Mouse (Mus musculus) intestine, embryonic 14.5 days (tissue): ENCODE measurements around the gene Trappc13. TPM values are rescaled to one million over a fixed set of nuclear protein-coding genes. Genes with fewer than 3 reads are reported as not detected.

Source experiments
- ATAC-seq: fragments of 200-750 bp; cut with Nextera tagmentation; replicated peaks from 2 replicates; pipeline ENCODE4 v1.8.0; 2017; ENCODE audit warnings: low read depth, moderate number of reproducible peaks, moderate TSS enrichment, moderate library complexity; ENCODE audit not compliant: low FRiP score, low TSS enrichment
- DNase-seq: peaks from one replicate; pipeline ENCODE4 v3.0.0-alpha.2; 2018; ENCODE audit warnings: low spot score
- H3K27ac ChIP-seq: fragments of 300-500 bp; sonication (generic); 2 replicates; pipeline ENCODE4 v1.5.1; 2014; ENCODE audit warnings: low read depth, mild to moderate bottlenecking, control low read depth
- H3K27me3 ChIP-seq: fragments of 300-500 bp; sonication (generic); replicated peaks from 2 replicates; pipeline ENCODE4 v1.6.1; 2014; ENCODE audit warnings: low read length, control low read depth; ENCODE audit not compliant: control insufficient read depth, insufficient read depth
- H3K36me3 ChIP-seq: fragments of 300-500 bp; sonication (generic); 2 replicates; pipeline ENCODE4 v1.6.1; 2014; ENCODE audit warnings: low read length, control low read depth; ENCODE audit not compliant: control insufficient read depth, insufficient read depth
- H3K4me1 ChIP-seq: fragments of 300-500 bp; sonication (generic); replicated peaks from 2 replicates; pipeline ENCODE4 v1.6.1; 2014; ENCODE audit warnings: low read length, control low read depth, mixed read lengths; ENCODE audit not compliant: control insufficient read depth, insufficient read depth
- H3K4me2 ChIP-seq: fragments of 300-500 bp; sonication (generic); 2 replicates; pipeline ENCODE4 v1.6.1; 2014; ENCODE audit warnings: low read length
- H3K4me3 ChIP-seq: fragments of 300-500 bp; sonication (generic); 2 replicates; pipeline ENCODE4 v1.5.1; 2014; ENCODE audit warnings: low read depth, low read length, control low read depth, mixed read lengths
- H3K9ac ChIP-seq: fragments of 300-500 bp; sonication (generic); 2 replicates; pipeline ENCODE4 v1.6.1; 2014; ENCODE audit warnings: mild to moderate bottlenecking, low read length
- H3K9me3 ChIP-seq: fragments of 300-500 bp; sonication (generic); 2 replicates; pipeline ENCODE4 v1.6.1; 2016; ENCODE audit warnings: low read length, control low read depth; ENCODE audit not compliant: control insufficient read depth
- WGBS: fragments of 180-500 bp; shearing (Covaris S2); extraction: QIAGEN DNeasy Blood & Tissue Kit; methylation state at CpG from one replicate; pipeline ENCODE4 v1.1.7; 2014; 5-methylcytosine and 5-hydroxymethylcytosine counted together
- polyA plus RNA-seq: library from polyadenylated mRNA; unstranded; fragments of >200 nt; fragmentation: Nextera tagmentation; extraction: Ambion mirVana; gene quantifications from 2 replicates; pipeline ENCODE4 v1.2.1, GENCODE M21; 2014

The Trappc13 gene
- polyA plus RNA-seq, 1 experiment from 2014 or later, result 56.0 TPM

GRCm38 (mm10) chr13:104172498-104172897, 5.8 kb downstream of the Trappc13 start:
- H3K27me3 ChIP-seq, result no peaks in the 10 kb centered on the region
- H3K4me1 ChIP-seq, result peaks cover 9% of the 10 kb centered on the region
- DNase-seq, result no peak
- no peak overlapping the region for H3K4me3 ChIP-seq
- no peak for ATAC-seq
- no peak overlapping the region for H3K9ac ChIP-seq
- H3K36me3 ChIP-seq, result peaks cover 18% of the 10 kb centered on the region
- H3K27ac ChIP-seq, result no peak overlapping the region
- H3K9me3 ChIP-seq, result no peaks in the 10 kb centered on the region
- no peak overlapping the region for H3K4me2 ChIP-seq

GRCm38 (mm10) chr13:104171711-104172110, 6.6 kb downstream of the Trappc13 start:
- no peak for DNase-seq
- H3K9ac ChIP-seq, result no peak overlapping the region
- peaks cover 25% of the 10 kb centered on the region for H3K36me3 ChIP-seq
- H3K4me3 ChIP-seq, result no peak overlapping the region
- no peak overlapping the region for H3K27ac ChIP-seq
- ATAC-seq, result no peak
- no peak overlapping the region for H3K4me2 ChIP-seq
- peaks cover 3% of the 10 kb centered on the region; the same call in 1 of the 2 replicates for H3K4me1 ChIP-seq
- no peaks in the 10 kb centered on the region for H3K9me3 ChIP-seq
- H3K27me3 ChIP-seq, result no peaks in the 10 kb centered on the region
- WGBS, result 82% methylated on average over 5 of the region's 5 CpGs

GRCm38 (mm10) chr13:104155686-104156085, 22.6 kb downstream of the Trappc13 start:
- H3K36me3 ChIP-seq, result peaks cover 44% of the 10 kb centered on the region
- H3K9ac ChIP-seq, result no peak overlapping the region
- no peak for ATAC-seq
- no peak overlapping the region for H3K4me2 ChIP-seq
- H3K4me1 ChIP-seq, result no peaks in the 10 kb centered on the region
- 81% methylated on average over 1 of the region's 1 CpGs for WGBS
- DNase-seq, result no peak
- H3K27ac ChIP-seq, result no peak overlapping the region
- H3K9me3 ChIP-seq, result no peaks in the 10 kb centered on the region
- H3K27me3 ChIP-seq, result no peaks in the 10 kb centered on the region
- H3K4me3 ChIP-seq, result no peak overlapping the region

- Histone ChIP-seq H3K27me3 (no peaks in the 10 kb centered on the region), H3K36me3 (peaks cover 40% of the 10 kb centered on the region), H3K9ac (no peak overlapping the region), H3K4me1 (no peaks in the 10 kb centered on the region), H3K9me3 (no peaks in the 10 kb centered on the region), H3K4me3 (no peak overlapping the region), H3K27ac (no peak overlapping the region), H3K4me2 (no peak overlapping the region)
- DNase-seq (no peak), ATAC-seq (no peak)
- WGBS, result 88% methylated on average over 7 of the region's 7 CpGs
Observed at GRCm38 (mm10) chr13:104155106-104155505, 23.2 kb downstream of the Trappc13 start.

GRCm38 (mm10) chr13:104154180-104154579, 24.1 kb downstream of the Trappc13 start:
- H3K9ac ChIP-seq, result no peak overlapping the region
- H3K36me3 ChIP-seq, result peaks cover 40% of the 10 kb centered on the region
- no peak overlapping the region for H3K4me2 ChIP-seq
- no peak overlapping the region for H3K4me3 ChIP-seq
- ATAC-seq (no peak), DNase-seq (no peak)
- 93% methylated on average over 5 of the region's 5 CpGs for WGBS
- H3K27me3 ChIP-seq, result no peaks in the 10 kb centered on the region
- no peaks in the 10 kb centered on the region for H3K4me1 ChIP-seq
- no peak overlapping the region for H3K27ac ChIP-seq
- no peaks in the 10 kb centered on the region for H3K9me3 ChIP-seq

- ATAC-seq (no peak), DNase-seq (no peak)
- no peak overlapping the region for H3K9ac ChIP-seq
- no peak overlapping the region for H3K27ac ChIP-seq
- 90% methylated on average over 3 of the region's 3 CpGs for WGBS
- no peaks in the 10 kb centered on the region for H3K9me3 ChIP-seq
- no peaks in the 10 kb centered on the region for H3K4me1 ChIP-seq
- H3K27me3 ChIP-seq, result no peaks in the 10 kb centered on the region
- peaks cover 82% of the 10 kb centered on the region for H3K36me3 ChIP-seq
- H3K4me3 ChIP-seq, result no peak overlapping the region
- no peak overlapping the region for H3K4me2 ChIP-seq
Observed at GRCm38 (mm10) chr13:104145646-104146045, 32.6 kb downstream of the Trappc13 start.

- H3K4me2 ChIP-seq, result no peak overlapping the region
- no peak overlapping the region for H3K27ac ChIP-seq
- H3K4me3 ChIP-seq, result no peak overlapping the region
- peaks cover 87% of the 10 kb centered on the region for H3K36me3 ChIP-seq
- DNase-seq (no peak), ATAC-seq (no peak)
- 0 out of 2 replicates have a peak, but pooled peaks cover under 1% of the 10 kb centered on the region for H3K4me1 ChIP-seq
- H3K27me3 ChIP-seq, result no peaks in the 10 kb centered on the region
- no peak overlapping the region for H3K9ac ChIP-seq
- WGBS, result 81% methylated on average over 9 of the region's 9 CpGs
- H3K9me3 ChIP-seq, result no peaks in the 10 kb centered on the region
Observed at GRCm38 (mm10) chr13:104144871-104145270, 33.4 kb downstream of the Trappc13 start.

- Histone ChIP-seq H3K4me2 (peak overlapping the region; percentile 18; the same call in 1 of the 2 replicates), H3K36me3 (peaks cover 44% of the 10 kb centered on the region), H3K9me3 (no peaks in the 10 kb centered on the region), H3K4me1 (0 out of 2 replicates have a peak, but pooled peaks cover 3% of the 10 kb centered on the region), H3K27me3 (no peaks in the 10 kb centered on the region), H3K9ac (no peak overlapping the region), H3K27ac (no peak overlapping the region), H3K4me3 (no peak overlapping the region)
- DNase-seq (peak; percentile 87), ATAC-seq (peak; percentile 57; the same call in 1 of the 2 replicates)
- WGBS, result 35% methylated on average over 13 of the region's 13 CpGs
Observed at GRCm38 (mm10) chr13:104139369-104140209, 38.7 kb downstream of the Trappc13 start.
